Mouse (Mus musculus) gastrocnemius, postnatal 25 days (tissue): ENCODE measurements around the gene Bpgm. TPM values are rescaled to one million over a fixed set of nuclear protein-coding genes. Genes with fewer than 3 reads are reported as not detected.

Experiments used
- DNase-seq: peaks from one replicate; pipeline ENCODE4 v3.0.0; 2022
- total RNA-seq, 2 experiments: library from RNA; stranded (reverse); gene quantifications; 1 replicate in 1 of 2; 2 replicates in 1 of 2; pipeline ENCODE4 v1.2.3; 2021

The Bpgm gene
- total RNA-seq, 2 experiments from 2014 or later: 70.9 to 77.3 TPM

- no peak for DNase-seq
Observed at GRCm38 (mm10) chr6:34483811-34484210, 7.8 kb downstream of the Bpgm start.

DNA sequence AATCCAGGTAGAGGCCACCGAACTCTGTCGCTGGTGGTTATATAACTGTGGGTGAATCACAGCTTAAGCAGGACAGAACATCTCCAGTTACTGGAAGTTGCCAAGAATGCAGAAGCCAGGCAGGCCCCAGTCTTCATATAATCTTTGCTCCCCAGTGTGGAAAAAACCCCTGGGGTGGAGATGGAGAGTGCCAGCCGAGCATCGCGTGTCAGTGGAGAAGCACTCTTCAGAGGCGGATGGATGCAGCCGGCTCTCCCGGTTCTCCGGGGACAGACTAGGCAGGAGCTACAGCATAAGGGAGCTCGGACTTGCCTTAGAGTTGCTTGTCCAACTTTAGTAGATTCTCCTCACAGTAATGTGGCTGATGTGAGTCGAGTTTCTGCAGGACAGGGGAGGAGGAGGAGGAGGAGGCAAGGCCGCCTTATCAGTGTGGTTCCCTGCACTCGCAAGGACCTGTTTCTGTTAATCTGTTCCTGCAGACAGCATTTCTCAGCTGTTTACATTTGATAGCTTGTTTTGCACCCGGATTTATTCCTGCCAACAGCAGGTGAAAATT lies 10.1 kb downstream of the Bpgm start:
- peak; percentile 51 for DNase-seq

DNA sequence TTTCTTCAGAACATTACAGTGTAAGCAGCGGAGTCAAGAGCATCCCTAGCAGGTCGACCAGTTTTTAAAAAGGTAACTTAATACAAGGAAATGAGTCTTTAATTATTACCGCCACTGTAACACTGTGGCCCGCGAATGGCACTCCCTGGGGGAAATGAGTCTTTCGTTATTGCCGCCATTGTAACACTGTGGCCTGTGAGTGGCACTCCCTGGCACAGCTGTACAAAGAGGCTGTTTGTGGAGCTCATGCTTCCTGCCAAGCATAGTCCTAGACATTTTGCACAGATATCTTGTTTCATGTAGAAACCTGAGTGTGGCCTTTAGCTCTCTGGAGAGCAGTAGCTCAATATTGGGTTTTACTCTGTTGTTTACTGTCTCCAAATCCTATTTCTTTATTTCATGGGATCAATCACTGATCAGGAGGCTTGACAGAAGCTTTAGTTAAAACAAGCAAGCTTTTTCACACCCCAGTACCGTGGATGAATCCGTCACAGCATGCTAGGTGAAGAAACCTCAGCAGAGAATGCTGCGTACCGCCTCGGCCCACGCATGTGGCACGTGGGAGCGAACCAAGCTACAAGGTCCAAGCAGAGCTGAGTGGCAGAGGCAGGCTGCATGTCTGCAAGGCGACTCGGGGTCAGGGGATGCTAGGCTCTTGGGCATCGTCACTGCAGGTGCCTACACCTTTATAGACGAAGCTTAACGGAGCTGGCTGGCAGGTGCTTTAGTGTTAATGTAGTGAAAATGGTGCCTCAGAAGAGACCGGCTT lies 17.5 kb downstream of the Bpgm start:
- no peak for DNase-seq

DNA sequence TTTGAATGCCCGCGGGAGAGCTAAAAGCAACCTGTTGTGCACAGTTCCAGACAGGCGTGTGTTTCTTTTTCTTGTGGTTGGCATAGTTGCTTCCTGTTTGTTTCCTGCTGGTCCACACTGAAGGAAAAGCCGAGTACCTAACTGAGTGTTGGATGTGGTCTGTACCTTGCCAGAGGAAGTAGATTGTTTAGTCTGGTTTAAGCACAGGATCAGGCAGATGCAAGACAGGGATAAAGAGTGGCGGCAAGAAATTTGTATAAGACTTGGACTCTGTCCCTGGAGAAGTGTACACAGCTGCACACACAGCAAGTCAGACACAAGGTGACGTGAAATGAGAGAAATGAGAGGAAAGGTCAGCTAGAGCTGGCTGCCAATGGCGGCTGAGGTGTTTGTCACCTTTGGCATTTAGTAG lies 19.1 kb downstream of the Bpgm start:
- peak; percentile 55 for DNase-seq

DNA sequence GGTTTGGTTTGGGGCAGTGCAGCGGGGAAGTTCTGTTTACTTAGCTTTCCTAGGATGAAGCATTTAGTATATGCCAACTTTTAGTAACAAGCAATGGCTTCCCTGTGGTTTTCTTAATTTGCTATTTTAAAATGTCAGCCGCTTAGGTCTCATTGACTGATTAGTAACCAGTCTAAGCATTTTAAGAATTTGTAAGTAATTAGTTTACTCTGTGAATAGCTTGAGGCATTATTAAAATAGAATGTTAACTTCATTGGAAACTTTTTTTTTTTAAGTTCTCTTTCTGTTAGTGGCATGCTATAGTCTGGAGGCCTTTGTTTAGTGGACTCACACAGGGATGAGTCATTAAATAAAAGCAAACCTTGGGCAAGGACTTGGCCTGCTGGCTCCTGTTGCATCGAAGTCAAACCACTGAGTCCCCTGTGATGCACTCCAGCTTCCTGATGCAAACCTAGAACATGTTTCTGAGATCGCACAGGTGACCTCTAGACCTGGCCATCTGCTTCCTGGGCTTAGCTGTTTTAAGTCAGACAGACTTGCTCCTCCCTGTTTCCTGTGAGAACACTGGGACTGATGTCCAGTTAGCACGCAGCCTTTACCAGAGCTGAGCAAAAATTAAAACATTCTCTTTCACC lies 22.1 kb downstream of the Bpgm start:
- no peak for DNase-seq

DNA sequence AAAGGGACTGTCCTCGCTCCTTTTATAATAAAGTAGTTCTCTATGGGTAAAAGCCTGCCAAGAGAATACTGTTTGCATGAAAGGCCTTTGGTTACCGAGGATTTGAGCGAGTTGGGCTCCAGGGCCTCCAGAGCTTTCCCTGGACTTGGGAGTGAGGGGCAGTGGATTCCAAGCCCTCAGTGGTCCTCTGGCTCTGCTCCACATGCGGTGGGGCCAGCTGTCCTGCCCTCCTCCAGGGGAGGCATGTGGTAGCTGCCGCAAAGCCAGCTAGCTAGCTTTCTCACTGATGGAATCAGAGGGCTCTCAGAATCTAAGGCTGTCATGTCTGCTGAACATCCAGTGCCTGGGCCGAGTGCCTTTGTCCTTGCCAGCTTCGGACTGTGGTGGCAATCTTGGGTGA lies 26.3 kb downstream of the Bpgm start:
- DNase-seq: no peak

- DNase-seq: no peak
Observed at GRCm38 (mm10) chr6:34505957-34506356, 29.9 kb downstream of the Bpgm start.

GRCm38 (mm10) chr6:34507581-34507980 lies 31.6 kb downstream of the Bpgm start:
- DNase-seq: no peak

GRCm38 (mm10) chr6:34508016-34508415 lies 32.0 kb downstream of the Bpgm start:
- DNase-seq: no peak

DNA sequence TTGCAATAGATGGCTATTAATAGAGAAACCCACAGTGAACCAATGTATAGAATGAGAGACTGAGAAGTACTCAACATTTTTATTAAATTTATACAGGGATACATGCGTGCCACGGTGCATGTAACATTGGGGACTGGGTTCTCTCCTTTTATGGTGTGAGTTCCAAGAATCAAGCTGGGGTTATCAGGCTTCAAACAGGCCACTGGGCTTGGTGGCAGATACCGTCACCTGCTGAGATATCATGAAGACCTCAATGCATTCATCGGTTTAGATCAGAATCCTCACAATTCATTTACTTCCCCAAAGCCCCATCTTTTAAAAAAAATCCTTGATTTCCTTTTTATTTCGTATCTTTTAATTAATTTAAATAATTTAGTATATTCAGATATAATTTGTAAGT lies 34.3 kb downstream of the Bpgm start:
- no peak for DNase-seq

DNA sequence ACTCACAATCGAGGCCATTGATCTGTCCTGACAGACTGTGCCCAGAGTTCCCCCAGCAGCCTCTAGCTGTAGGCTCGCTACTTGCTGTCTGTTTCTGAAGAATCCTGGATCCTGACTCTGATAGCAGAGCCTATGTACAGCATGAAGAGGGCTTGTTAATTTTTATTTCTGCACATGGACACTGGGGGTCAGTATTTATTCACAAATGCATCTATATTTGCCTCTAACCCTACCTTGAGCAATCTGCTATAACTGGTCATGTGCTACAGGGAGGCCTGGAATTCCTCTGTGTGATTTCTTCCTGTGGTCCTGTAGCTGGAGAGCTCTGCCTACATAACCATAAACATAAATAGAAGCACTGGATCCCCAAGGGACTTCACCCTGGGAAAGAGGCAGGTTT lies 35.4 kb downstream of the Bpgm start:
- no peak for DNase-seq

GRCm38 (mm10) chr6:34512741-34513140 lies 36.7 kb downstream of the Bpgm start:
- DNase-seq: no peak

GRCm38 (mm10) chr6:34514655-34515054 lies 38.6 kb downstream of the Bpgm start:
- DNase-seq: no peak

DNA sequence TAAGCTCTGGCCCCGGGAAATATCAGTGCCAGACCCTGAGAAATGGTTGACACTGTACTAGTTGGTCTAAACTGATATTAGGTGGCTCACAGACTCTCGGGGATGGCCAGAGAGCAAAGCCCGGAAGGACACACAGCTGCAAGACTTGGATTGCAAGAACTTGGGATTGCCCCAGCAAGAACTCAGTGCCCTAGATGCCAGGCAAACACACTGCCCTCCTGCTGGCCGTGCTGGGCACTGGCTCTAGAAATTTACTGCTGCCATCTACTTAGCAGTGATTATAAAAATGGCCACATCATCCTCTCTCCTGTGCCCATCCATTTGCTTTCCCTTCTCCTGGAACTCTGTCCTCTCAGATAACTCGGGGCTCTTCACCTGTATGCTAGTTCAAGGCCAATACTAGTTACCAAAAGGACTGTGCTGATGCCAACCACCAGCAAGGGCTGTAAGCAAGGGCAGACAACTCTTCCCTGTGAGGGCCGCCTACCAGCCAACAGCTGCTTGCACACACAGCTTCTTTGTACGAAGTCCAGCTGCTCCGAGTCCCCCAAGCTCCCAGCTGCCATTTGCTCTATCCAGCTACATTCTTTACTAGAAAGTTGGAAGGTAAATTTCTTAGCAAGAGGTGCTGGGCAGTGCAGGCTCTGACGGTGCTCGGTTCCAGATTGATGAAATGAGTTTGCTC lies 39.2 kb downstream of the Bpgm start:
- DNase-seq: peak; percentile 36

DNA sequence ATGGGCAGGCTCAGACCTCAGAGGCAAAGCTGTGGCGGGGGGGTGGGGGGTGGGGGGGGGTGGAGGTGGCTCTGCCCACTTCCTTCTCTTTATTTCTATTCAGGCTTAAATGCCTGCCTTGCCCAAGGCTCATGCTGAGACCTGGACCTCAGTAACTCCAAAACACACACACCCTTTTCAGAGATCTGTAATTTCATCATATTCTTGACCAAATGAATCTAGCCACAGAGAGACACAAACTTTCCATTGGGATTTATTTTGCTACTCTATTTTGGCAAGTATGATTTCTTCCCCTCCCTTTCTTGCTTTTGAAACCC lies 39.7 kb downstream of the Bpgm start:
- no peak for DNase-seq

GRCm38 (mm10) chr6:34517750-34518149 lies 41.7 kb downstream of the Bpgm start:
- DNase-seq: no peak

GRCm38 (mm10) chr6:34519087-34519486 lies 43.1 kb downstream of the Bpgm start:
- no peak for DNase-seq

DNA sequence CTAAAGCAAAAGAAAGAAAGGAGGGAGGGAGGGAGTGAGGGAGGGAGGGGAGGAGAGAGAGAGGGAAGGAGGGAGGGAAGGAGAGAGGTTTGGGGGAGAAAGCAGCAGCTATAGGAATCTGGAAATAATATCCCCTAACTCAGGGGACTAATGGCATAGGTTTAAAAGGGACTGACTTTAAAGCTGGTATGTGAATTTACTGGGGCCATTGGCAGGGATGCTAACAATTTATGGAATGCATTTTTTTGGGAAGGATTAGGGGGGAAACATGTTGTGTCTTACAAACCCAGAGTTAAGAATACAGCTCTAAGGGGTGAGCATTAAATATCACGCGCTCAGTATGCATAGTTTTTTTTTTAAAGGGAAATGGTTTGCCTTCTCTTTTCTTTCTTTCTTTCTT lies 44.5 kb downstream of the Bpgm start:
- no peak for DNase-seq

DNA sequence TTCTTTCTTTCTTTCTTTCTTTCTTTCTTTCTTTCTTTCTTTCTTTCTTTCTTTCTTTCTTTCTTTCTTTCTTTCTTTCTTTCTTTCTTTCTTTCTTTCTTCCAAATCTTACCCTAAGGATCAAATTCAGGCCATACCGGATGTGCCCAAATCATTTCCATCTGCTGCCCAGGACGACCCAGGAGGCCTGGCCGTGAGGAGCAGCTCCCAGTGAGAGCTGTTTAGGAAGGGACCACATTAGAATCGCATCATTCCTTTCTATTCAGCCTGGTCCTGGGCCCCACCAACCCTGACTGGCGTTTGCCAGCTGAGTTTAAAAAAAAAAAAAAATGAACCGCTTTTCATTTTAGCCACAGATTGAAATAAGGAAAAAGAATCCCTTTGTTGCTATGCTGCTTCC lies 44.9 kb downstream of the Bpgm start:
- DNase-seq: no peak

GRCm38 (mm10) chr6:34523476-34523875 lies 47.5 kb downstream of the Bpgm start:
- peak; percentile 16 for DNase-seq

DNA sequence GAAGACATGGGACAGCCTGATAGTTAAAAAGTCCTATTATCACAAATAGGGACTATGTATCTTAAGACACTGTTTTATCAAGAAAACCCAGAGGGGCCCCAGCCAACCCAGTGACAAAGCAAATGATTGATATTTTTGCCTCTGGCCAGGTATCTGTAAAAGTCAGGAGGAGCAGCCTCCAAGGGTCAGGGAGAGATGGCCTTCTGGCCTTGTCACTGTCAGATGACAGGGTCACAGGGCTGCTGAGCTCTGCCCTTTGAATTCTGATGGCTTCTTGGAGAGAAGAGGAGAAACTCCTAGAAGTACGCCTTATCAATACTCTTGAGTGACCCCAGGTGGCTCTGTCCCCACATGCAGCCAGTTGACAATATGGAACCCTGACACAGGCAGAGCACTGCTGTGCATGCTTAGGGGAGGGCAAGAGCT lies 49.5 kb downstream of the Bpgm start:
- no peak for DNase-seq

GRCm38 (mm10) chr6:34525927-34526326 lies 49.9 kb downstream of the Bpgm start:
- no peak for DNase-seq

- no peak for DNase-seq
Observed at GRCm38 (mm10) chr6:34526389-34526788, 50.4 kb downstream of the Bpgm start.
